Mouse (Mus musculus) CD4-positive, CD25-positive, alpha-beta regulatory T cell, adult 4 months (primary cell): ENCODE results near the gene Ldlrad3. TPM values are rescaled to one million over a fixed set of nuclear protein-coding genes. Genes with fewer than 3 reads are reported as not detected.

ENCODE experiments used
- ATAC-seq: one replicate; pipeline ENCODE4 v1.8.0; 2017
- polyA plus RNA-seq, 2 experiments: library from polyadenylated mRNA; unstranded; fragments of 100-300 nt; shearing (Covaris generic); gene quantifications; one replicate each; pipeline ENCODE4 v1.2.1; 2017

The Ldlrad3 gene
- polyA plus RNA-seq, 2 experiments from 2014 or later, result 0.29 to 0.31 TPM

DNA sequence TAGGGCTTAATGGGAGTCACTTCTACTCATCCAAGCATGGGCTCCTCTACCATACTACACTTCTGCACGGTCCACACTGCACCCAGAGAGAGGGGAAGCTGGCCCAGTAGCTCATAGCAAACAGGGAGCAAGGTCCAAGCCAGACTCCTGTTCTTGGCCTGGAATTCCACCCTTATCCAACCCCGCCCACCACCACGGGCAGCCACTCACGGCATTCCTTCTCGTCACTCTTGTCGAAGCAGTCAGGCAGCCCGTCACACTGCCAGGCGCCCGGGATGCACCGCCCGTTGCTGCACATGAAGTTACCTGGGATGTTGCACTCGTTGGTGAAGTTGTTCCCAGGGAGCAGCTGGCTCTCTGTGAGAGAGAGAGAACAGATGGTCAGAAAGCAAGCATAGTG is 72.9 kb downstream of the Ldlrad3 start:
- no peak for ATAC-seq

DNA sequence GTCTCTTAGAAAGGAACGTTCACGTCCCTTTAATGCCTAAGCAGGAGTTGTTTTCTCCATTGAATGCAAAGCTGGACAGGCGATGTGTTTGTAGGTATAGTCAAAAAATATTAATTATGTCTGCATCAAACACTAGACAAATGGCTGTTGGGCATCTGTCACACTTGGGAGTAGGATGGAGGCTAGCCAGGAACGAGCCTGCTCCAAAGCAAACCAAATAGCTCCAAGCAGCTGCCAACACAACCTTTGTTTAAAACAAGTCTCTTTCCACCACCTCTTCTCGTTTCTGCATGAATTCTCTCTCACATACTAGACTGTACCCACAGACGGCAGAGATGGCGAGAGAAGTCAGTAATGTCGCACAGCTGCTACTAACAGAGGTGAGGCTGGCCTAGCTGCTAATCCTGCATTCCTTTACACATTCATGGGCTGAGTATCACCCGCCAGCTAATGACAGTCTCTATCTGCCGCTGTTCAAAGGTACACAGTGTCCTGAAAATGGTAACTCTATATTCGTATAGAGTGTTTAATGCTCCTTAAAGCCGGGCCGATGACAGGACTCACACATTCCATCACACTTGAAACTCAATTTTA is 74.2 kb downstream of the Ldlrad3 start:
- ATAC-seq, result no peak

- no peak for ATAC-seq
Measured at GRCm38 (mm10) chr2:102110306-102110705, 75.9 kb downstream of the Ldlrad3 start.

GRCm38 (mm10) chr2:102107280-102107679 is 78.9 kb downstream of the Ldlrad3 start:
- no peak for ATAC-seq

DNA sequence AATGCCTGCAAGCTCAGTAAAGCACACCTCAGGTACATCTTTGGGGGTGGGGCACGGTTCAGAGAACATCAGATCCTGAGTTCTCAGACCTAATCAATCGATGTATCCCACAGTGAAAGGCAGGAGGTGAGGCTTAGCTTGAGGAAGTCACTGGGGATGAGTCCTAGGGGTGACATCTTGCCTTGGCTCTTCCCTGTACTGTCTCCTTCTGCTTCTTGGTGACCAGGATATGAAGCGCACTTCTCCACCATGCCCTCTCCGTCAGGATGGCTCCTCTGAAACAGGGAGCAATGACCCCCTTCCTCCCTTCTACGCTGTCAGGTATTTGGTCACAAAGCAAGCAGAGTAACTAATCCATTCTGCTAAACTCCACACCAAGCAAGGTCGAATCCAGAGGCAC is 79.5 kb downstream of the Ldlrad3 start:
- no peak for ATAC-seq

GRCm38 (mm10) chr2:102105454-102105853 is 80.7 kb downstream of the Ldlrad3 start:
- no peak for ATAC-seq

GRCm38 (mm10) chr2:102103955-102104354 is 82.2 kb downstream of the Ldlrad3 start:
- ATAC-seq, result no peak

DNA sequence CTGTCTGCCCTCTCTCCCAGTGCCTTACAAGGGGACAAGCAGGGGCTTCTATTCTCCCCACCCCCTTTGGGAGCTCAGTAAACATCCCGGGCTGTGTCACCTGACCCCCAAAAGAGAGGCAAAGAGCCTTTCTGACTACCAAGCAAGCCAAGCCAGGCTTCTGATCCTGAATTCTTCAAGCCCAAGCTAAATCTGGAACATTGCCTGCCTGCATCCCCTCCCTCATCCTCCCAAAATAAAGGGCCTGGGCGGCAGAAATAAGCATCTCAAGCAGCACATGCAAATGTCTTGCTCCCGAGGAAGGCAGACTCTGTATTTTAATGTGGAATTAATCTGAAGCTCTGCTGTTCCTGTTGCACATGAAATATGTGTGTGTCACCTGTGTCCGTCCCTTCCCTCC is 85.7 kb downstream of the Ldlrad3 start:
- no peak for ATAC-seq

DNA sequence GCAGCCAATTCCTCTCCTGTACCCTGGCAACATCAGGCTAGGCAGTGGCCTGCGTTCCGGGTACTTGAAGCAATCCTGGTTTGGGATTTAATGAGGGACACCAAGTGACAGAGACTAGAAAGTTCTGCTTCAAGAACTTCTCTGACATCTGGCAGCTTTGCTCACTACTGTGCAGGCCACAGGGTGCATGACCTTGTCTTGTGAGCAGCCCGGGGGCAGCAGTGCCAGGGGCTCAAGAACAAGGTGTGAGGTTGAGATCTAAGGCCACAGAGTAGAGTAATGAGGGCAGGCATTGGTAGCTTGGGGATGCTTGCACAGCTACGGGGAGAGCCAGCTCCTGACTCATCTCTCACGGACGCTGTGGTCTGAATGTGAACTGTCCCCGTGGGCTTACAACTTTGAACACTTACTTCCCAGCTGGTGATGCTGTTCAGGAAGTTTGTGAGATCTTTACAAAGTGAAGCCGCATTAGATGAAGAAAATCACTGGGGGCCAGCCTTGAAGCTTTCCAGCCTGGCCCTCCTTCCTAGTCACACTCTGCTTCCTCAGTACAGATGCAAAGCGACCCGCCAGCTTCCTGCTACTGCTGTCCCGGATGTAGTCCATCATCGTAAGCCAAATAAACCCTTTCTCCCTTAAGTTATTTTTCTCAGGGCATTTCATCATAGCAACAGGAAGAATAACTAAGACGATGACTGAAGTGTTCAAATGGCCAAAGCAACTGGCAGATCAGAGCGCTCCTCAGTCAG is 86.3 kb downstream of the Ldlrad3 start:
- ATAC-seq, result no peak

GRCm38 (mm10) chr2:102099261-102099660 is 86.9 kb downstream of the Ldlrad3 start:
- no peak for ATAC-seq

DNA sequence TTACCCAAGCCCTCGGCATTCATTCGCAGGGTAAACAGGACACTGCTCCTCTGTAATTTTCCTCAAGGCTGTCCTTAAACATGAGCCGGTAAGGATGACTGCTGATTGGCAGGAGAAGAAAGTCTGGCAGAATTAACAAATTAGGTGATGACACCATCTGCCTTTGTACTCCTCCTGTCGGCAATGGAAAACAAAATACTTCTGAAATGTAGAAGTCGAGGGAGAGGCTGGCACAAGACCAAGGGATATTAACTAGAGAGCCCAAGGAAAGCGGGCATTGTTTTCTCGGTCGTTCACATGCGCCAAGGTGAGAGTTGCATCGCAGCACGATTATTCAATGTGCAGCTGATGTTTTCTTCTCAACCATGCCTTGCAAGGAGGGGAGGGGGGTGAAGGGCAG is 91.4 kb downstream of the Ldlrad3 start:
- no peak for ATAC-seq

GRCm38 (mm10) chr2:102094281-102094680 is 91.9 kb downstream of the Ldlrad3 start:
- no peak for ATAC-seq

DNA sequence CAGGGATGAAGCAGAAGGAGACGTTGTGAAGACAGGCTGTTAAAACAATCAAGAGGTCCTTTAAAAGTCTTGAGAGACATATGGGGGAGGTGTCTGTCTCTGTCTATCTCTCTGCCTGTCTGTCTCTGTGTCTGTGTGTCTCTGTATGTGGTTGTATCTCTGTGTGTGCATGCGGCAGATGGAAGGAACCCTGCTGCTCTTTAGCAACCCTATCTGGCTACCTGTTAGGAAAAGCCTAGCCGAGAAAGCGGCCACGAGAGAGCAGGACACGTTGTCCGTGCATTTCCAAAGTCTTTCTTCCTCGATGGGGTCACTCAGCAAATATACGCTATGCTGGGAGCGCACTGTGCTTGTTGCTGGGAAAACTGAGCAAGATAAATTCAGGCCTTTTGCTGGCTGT is 93.6 kb downstream of the Ldlrad3 start:
- ATAC-seq, result no peak

DNA sequence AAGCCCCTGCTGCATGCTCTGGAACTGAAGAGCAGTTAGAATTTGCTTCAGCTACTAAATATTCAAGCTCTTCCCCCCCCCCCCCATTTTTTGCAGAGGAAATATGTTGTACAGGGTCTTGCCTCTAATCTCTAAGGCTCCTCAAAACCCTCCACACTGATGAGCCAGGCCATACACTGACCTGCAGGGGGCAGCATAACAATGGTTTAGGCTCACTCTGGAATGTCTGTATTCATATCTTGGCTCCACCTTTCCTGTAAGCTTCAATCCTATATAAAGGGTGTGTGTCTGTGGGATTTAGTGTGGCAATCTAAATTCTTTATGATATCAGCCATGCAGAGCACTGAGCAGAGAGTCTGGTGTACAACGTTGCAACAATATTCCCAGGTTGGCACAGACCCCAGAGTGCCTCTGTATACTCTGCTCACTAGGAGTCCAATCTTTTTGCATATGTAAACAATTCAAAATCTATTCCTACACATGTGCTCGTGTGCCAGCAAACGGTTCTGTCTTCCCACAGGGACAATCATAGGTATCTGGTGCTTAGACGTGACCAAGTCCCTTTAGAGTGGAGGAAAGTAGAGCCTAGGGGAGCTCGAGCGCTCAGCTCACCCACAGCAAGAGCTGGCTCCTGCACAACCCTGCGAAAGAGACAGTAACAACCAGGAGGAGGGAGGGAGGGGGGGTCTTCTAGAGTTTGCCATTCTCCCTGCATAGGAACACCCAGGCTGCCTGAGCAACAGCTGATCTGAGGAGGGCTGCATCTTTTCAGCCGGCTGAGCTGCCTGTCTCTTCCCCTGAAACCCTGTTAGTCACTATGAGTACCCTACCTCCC is 94.5 kb downstream of the Ldlrad3 start:
- ATAC-seq, result peak; percentile 56

GRCm38 (mm10) chr2:102087787-102088186 is 98.4 kb downstream of the Ldlrad3 start:
- ATAC-seq, result no peak

DNA sequence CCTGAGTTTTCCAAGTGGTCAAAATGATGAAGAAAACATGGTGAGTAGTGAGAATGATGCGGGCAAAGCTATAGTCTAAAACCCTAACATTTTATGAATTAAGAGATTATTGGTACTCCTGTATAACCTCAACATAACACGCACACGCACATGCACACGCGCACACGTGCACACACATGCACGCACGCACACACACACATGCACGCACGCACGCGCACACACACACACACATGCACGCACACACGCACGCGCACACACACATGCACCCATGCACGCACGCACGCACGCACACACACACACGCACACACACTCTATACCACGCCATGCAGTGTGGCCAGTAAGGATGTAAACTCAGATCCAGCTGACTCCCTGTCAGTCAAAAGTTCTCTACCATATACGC is 99.6 kb downstream of the Ldlrad3 start:
- no peak for ATAC-seq

DNA sequence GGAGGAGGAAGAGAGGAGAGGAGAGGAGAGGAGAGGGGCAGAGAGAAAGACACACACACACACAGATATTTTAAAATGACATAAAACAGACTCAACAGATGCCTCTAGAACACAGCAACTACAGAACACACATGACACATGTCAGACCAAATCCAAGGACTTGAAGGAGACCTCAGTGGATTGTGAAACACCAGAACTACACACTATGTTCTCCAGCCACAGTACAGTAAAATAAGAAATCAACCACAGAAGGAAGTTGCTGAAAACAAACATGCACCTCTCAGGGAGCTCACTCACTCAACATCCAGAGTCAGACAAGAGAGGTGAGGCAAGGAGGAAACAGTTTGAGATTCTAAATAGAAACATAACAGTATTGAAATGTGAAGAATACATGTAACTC is 103.4 kb downstream of the Ldlrad3 start:
- ATAC-seq, result no peak

DNA sequence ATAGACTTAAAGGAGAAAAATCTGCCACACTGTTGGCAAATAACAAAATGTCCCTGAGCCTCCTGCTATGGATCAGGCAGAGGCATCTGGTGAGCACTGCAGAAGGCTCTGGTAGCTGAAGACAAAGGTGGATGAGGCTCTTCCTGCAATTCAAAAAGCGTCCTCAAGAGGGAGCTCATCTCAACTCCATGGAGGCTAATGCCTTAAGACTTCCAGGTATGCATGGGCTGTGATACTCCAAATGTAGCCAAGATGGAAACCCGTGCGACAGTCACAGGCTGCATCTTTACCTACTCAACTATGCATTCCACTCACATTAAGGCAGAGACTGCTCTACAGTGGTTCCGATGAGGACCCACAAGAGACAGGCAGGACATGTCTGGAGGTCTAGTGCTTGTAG is 108.6 kb downstream of the Ldlrad3 start:
- ATAC-seq, result peak; percentile 45

DNA sequence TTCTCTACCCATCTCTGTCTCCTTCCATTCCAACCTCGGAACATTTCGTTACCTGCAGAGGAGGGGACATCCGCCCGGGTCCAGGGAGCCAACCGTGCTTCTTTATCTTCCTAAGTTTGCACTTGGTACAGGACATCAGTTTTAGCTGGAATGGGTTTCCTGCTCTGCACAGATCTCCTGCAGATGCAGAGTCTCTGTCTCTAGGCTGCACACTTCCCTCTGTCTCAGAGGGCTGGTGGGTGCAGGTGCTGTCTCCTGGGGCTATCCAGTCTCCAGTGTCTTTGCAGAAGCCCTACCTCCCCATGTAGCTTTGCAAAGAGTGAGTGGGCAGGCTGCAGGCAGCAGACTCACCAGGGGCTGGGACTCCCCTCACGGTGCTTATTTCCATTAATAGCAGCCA is 109.9 kb downstream of the Ldlrad3 start:
- no peak for ATAC-seq

DNA sequence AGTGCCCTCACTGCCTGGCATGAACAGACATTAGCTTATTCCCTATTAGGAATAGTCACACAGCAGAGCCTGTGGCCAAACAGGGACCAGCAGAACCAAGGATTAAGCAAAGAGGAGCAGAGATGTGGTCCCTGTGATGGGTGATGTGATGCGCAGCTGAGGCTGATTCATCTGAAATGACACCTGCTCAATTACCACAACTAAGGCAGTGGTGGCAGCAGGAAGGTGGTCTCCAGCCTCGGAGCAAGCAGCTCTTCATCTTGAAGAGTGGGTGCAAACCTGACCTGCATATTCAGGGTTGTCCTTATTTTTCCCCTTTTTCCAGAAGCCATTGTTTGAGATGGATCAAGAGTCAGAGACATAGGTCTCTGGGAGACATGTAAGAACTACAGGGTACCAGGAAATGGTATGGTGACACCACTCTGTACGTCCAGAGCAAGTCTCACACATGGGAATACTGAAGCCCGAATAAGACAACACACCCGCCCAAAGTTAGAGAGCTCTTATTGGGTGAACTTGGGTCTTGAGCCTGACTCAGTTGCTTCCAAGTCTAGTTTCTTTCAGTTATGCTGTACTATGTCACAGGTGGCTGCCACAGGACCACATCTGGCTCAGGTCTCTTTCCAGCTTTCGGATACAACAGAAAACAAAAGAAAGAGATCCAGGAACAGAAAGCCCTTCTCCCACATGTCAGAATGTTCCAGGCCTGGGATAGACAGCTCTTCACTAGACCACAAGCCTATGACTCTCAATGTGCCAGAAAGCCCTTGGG is 112.7 kb downstream of the Ldlrad3 start:
- no peak for ATAC-seq

- ATAC-seq, result no peak
Measured at GRCm38 (mm10) chr2:102072859-102073258, 113.3 kb downstream of the Ldlrad3 start.

- ATAC-seq, result no peak
Measured at GRCm38 (mm10) chr2:102071022-102071717, 115.0 kb downstream of the Ldlrad3 start.
